Mouse (Mus musculus): ENCODE measurements around the gene Uvrag. TPM values are rescaled to one million over a fixed set of nuclear protein-coding genes. Genes with fewer than 3 reads are reported as not detected.
A peak's percentile ranks its signal among the peaks of the same experiment; 100 is the strongest.

Gene Uvrag
- total RNA-seq, 2 experiments from 2014 or later, result 31.8 to 38.0 TPM

GRCm38 (mm10) chr7:99137541-99137940 lies 3.4 kb downstream of the Uvrag start:
- no peak for DNase-seq

DNA sequence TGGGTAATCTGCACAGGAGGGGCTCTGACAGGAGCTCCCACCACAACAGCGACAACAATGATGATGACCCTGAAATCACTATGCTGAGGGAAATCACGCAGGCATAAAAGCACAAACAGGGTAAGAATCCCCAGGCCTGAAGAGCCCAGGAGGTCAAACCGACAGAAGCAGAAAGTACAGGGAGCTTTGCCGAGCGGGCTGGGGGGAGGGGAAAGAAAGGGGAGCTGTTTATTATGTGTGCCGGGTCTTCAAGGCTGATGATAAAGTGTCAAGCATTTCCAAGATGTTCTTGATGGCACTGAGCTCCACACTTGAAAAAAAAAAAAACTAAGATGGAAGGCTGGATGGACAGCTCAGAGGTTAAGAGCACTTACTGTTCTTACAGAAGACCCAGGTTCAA lies 4.2 kb downstream of the Uvrag start:
- DNase-seq, result no peak

DNA sequence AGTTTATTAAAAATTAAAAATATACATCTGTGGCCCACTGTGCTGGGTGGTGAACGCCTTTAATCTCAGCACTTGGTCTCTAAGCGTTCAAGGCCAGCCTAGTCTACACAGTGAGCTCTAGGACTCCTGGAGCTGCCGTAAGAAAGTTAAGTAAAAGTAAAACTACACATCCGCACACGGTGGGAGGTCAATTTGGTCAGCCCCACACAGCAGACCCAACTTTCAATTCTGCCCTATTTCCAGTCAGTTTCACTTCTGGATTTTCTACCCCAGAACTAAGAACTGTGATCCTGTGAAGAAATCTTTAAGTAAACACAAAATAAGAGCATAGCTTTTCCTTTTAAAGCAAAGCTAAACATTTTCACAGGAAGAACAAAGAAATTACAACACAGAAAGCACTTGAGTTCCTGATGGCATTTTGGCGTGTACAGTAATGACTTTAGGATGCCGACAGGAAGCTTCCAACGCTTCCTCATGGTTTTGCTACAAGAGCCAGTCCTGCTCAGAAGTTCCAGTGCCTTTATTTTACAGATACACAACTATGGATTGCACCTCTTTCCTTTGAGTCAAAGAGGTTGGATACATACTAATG lies 7.0 kb downstream of the Uvrag start:
- no peak for DNase-seq

- DNase-seq, result no peak
Observed at GRCm38 (mm10) chr7:99132597-99132996, 8.3 kb downstream of the Uvrag start.

GRCm38 (mm10) chr7:99131819-99132353 lies 9.1 kb downstream of the Uvrag start:
- DNase-seq, result no peak

GRCm38 (mm10) chr7:99128965-99129364 lies 12.0 kb downstream of the Uvrag start:
- DNase-seq, result no peak

DNA sequence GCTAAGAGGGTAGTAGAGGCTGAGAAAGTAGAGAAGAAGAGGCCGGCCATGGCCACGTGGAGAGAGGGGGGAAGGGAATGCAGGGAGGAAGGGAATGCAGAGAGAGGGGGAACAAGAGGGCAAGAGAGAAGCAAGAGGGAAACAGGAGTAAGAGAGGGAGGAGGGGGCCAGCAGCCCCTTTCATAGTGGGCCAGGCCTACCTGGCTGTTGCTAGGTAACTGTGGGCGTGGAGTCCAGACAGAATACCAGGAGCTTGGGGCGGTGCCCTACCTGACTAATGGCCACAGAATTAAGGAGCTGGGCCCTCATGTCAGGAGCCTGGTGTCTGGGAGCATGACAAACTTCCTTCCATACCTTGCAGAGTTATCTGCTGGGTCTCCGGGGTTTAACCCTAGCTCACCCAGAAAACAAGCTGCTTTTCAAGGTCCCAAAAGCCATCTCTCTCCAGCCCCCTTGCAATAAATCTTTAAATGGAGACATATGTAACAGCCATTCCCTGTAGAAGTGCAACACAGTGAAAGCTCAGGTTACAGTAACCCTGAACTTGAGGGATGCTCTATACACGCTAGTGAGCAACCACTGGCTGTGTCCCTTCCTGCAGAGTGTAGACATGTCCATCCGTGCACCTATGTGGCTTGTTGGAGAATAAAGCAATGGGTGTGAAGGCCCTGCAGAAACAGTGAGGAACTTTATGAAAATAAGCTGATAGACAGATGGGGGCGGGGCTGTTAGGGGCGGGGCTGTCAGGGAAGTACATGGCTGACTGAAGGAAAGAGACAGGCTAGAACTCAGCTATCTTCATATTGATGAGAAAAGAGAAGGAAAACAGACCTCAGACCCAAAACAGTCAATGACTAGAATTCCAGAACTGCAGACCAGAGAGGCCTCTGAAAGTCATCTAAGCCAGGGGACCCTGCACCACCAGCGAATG lies 12.7 kb downstream of the Uvrag start:
- no peak for DNase-seq

DNA sequence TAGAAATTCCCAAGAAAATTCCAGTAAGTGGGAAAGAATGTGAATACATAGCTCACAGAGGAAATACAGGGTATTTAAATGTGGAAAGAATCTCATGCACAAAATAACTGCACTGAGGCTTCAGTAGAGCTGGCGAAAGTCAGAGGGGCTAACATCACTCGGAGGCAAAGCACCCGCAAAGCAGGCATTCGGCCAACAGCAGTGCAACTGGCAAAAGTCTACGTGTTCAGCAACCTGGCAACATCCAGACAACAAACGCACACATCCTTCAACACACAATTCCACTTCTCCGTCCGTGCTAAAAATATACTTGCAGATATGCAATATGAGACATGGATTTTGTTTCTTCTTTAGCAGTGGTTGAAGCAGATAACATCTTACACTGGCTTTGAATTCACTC lies 14.9 kb downstream of the Uvrag start:
- DNase-seq, result peak; percentile 41

- DNase-seq, result no peak
Observed at GRCm38 (mm10) chr7:99122651-99123050, 18.3 kb downstream of the Uvrag start.

DNA sequence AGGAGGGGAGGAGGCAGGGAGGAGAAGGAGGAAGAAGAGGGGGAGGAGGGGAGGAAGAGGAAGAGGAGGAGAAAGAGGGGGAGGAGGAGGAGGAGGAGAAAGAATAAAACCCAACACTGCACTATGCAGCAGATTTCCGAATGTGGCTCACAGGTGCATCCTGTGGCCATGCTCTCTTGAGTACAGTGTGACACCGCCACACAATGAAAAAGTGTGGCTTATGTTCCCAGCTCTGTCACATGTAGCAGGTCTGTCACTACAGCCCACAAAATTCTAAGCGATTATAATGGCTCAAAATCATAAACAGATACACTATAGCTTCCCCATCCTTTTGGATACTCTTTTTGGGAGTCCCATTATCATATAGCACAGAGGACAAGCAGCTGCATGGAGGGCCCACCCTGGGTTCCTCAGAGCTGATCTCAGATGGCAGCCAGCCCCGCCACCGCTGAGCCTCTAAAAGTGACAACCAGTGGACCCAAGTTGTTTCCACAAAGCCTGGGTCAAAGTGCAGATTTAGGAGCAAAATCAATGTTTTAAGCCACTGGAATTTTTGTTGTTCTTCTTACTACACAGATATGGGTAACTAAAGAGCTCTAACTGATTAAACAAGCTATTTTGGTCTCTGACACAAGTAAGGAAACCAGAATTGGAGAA lies 19.9 kb downstream of the Uvrag start:
- DNase-seq, result no peak

- DNase-seq, result no peak
Observed at GRCm38 (mm10) chr7:99120082-99120481, 20.9 kb downstream of the Uvrag start.

DNA sequence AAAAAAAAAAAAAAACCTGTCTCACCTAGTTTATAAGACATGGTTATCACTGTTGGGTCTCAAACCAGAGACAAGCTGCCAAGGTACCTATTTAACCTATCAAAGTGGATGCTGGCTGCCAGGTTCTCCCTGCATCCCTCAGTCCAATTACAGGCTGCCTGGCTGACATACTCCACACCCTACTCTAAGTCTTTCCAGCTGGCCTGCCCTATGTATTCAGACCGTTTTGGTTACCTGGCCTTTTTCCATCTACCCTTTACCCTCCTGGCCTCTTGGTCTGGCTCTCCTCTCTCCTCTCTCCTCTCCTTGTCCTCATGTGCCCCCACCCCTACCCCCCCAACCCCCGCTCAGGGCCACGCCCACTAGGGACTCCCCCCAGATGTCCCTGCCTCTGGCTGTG lies 24.2 kb downstream of the Uvrag start:
- DNase-seq, result no peak

DNA sequence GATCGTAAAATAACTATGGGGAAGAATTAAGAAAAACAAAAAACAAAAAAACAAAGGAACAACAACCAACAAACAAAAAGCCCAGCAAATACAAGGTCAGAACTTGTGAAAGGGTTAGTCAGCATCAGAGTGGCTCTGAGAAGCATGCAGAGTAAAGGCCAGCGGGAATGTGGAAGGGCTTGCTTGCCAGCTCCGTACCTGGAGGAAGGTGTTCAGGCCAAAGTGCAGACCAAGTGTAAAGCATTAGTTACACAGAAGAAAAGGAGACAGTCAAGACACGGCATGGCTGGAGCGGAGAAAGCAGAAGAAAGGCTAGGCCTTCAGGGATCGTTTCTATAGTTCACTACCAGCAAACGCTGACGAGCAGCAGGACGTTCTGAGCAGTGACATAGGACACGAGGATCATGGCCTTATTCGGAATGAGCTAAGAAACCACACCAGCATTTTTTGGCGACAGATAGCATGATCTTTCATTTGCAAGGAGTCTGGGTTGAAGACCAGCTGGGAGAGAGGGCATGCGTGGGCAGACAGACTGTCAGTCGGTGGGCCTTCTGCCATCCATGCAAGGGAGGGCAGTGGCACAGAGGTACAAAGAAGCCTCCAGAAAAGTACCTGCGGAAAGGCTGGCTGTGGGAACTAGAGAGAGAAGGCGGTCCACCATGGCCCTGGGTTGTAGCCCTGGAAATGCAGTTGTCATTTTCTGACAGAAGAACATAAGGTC lies 26.8 kb downstream of the Uvrag start:
- no peak for DNase-seq

DNA sequence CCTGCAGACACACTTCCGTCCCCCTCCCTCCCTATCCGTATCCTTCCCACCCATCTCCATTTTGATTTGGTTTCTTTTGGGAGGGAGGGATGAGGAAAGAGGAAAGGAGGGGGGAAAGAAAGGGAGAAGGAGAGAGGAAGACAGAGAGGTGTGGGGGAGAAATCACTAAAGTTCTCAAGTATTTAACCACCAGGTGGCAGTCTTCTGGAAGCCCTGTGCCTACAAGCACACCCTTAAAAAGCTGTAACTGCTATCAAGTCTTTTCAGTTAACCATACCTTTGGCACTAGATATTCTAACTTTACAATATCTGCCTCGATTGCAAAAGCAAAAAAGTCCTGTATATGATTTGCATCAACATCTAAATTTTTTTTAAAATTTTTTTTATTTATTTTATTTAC lies 33.4 kb downstream of the Uvrag start:
- DNase-seq, result no peak

GRCm38 (mm10) chr7:99106714-99107270 lies 34.1 kb downstream of the Uvrag start:
- DNase-seq, result no peak

- DNase-seq, result no peak
Observed at GRCm38 (mm10) chr7:99101767-99102593, 39.0 kb downstream of the Uvrag start.

DNA sequence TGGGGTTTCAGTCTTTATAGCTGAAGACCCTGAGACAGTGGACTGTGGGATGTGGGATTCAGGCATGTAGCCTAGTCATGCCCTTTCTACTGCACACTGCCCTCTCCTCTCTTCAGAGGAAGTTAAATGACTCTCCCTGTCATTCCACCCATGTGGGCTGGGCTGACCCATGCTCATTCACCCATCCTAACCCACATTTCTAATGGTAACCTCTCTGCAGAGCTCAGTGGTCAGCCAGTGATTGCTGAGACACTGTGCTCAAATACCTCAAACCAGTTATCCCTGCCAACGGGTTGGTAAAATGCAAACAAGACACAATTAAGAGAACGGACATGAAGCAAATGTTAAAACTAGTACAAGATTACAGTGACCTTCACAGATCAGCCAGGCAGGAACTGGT lies 39.9 kb downstream of the Uvrag start:
- DNase-seq, result no peak

- no peak for DNase-seq
Observed at GRCm38 (mm10) chr7:99100573-99100972, 40.4 kb downstream of the Uvrag start.

DNA sequence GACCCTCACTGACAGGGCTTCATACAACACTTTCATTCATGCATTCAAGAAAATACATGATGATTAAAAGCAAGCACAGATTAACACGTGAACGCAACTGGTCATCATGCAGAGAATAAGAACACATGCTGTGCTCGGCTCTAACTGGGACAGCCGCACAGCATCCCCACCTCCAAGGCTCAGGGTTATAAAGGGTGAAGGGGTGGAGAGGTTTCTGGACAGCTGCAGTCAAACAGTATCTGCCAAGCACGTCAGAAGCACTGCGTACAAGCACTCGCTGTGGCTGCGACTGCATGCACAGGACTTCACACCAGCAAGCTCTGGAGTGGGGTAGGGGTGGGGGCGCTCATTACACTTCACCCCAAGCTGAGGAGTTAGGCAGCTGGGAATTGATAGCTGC lies 40.9 kb downstream of the Uvrag start:
- DNase-seq, result no peak

DNA sequence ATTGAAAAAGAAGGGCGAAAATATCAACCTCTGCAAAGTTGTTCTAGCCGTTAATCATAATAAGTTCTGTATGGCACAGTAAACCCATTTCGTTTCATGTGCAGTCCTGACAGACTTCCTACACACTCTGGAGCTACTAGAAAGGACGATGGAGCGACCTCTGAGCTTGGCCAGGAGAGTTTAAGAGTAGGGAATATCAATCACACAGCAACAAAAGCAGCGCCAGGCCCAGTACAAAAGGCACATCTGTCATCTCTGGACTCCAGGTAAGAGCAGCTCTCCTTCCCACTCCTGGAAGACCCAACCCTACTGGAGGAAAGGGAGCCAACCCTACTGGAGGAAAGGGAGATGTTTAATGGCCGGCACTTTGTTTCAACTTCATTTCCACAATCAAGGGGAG lies 43.2 kb downstream of the Uvrag start:
- DNase-seq, result no peak

DNA sequence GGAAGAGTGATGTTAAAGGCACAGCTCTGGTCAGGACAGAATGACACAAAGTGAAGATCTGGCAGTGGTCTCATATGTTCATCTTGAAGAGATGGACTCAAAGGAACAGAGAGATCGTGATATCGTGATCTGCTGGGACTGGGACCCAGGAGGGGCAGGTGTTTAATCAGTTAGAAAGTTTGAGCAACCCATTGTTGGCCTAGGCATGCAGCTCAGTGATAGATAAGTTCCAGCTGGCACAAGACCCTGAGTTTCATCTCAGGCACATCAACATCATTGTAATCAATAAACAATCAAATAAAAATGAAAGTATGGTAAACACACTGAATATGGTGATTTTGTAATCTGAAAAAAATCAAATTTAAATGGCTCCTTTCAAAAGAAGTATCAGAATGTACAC lies 43.8 kb downstream of the Uvrag start:
- DNase-seq, result no peak

All from adrenal gland, postnatal 10 days (tissue).